In the genomic region with DNA sequence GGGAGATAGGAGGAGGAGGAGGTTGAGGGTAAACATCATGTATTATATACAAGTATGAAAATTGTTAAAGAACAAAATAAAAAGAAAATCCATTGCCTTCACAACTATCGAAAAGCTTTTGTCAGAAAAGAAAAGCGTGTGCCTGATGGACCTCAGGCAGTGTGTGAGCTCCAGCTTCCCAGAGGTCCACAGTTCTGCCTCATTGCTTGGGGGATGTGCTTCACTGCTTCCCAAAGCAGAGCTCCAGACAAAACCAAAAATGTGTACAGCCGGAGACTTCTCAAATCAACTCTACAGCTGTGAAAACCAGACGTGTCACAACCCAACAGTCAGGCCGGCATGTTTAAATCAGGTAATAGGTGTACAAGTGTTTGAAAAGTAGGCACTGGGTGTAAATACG, we compare ENCODE assay signal across 23 mouse cellular contexts. TPM values are rescaled to one million over a fixed set of nuclear protein-coding genes. Genes with fewer than 3 reads are reported as not detected.
DNase-seq lines count a peak whose midpoint lies in the region; ATAC-seq and TF ChIP-seq lines count a peak whose summit lies in the region.
"Had no signal": no experiment of that assay in that cellular context is flagged by ENCODE, and none has a peak within 500 bp of the region (broad histone marks: within the 10 kb centered on the region; RNA-seq: fewer than 3 reads in every experiment).

No protein-coding gene starts in this region.

- no peaks in the 10 kb centered on the region for H3K27me3 ChIP-seq in kidney, embryonic 14.5 days (ENCODE audit: control insufficient read depth, insufficient read depth, low read length)
- H3K27me3 ChIP-seq in kidney, embryonic 15.5 days: no peaks in the 10 kb centered on the region
- no peaks in the 10 kb centered on the region for H3K27me3 ChIP-seq in kidney, embryonic 16.5 days (ENCODE audit: insufficient read depth, low read length)
- no peaks in the 10 kb centered on the region for H3K27me3 ChIP-seq in kidney, postnatal 0 days (ENCODE audit: insufficient read depth, low read length)
- H3K27me3 ChIP-seq: CH12.LX had no signal

- H3K4me1 ChIP-seq in kidney, embryonic 14.5 days (ENCODE audit: control insufficient read depth, insufficient read depth, low read length): no peaks in the 10 kb centered on the region
- H3K4me1 ChIP-seq in kidney, embryonic 15.5 days: no peaks in the 10 kb centered on the region
- no peaks in the 10 kb centered on the region for H3K4me1 ChIP-seq in kidney, embryonic 16.5 days (ENCODE audit: insufficient read depth, low read length)
- H3K4me1 ChIP-seq in kidney, postnatal 0 days (replicated peaks; ENCODE audit: insufficient read depth, low read length): no peaks in the 10 kb centered on the region

- no peaks in the 10 kb centered on the region for H3K36me3 ChIP-seq in kidney, embryonic 14.5 days (ENCODE audit: control insufficient read depth, insufficient read depth, low read length)
- no peaks in the 10 kb centered on the region for H3K36me3 ChIP-seq in kidney, embryonic 15.5 days
- H3K36me3 ChIP-seq in kidney, embryonic 16.5 days (ENCODE audit: insufficient read depth, low read length): no peaks in the 10 kb centered on the region
- no peaks in the 10 kb centered on the region for H3K36me3 ChIP-seq in kidney, postnatal 0 days (ENCODE audit: insufficient read depth, low read length)
- H3K36me3 ChIP-seq: G1E had no signal

- no peak for DNase-seq in kidney, postnatal 14 days
- DNase-seq in kidney, adult 9 months: no peak
- no peak for DNase-seq in kidney, adult 8-10 months
- peak; percentile 30 for DNase-seq in kidney, postnatal 0 days (ENCODE audit: low spot score)
- DNase-seq in kidney, adult 11 months: no peak
- DNase-seq: adrenal gland, adult 2 months; adrenal gland, adult 8-10 months; adrenal gland, postnatal 10 days; adrenal gland, postnatal 14 days; adrenal gland, postnatal 25 days; adrenal gland, postnatal 36 days; B cell, adult 2 months; cerebellum, adult 11 months; cerebellum, adult 11-12 months had no signal

- H3K4me2 ChIP-seq in kidney, embryonic 14.5 days (replicated peaks; ENCODE audit: low read depth, low read length): no peak overlapping the region
- H3K4me2 ChIP-seq in kidney, embryonic 15.5 days: no peak overlapping the region
- H3K4me2 ChIP-seq in kidney, embryonic 16.5 days (replicated peaks; ENCODE audit: low read depth, low read length): no peak overlapping the region
- no peak overlapping the region for H3K4me2 ChIP-seq in kidney, postnatal 0 days (ENCODE audit: low read length)

- WGBS in kidney, embryonic 14.5 days: 51% methylated on average over 6 of the region's 6 CpGs
- WGBS in kidney, embryonic 15.5 days: 46% methylated on average over 6 of the region's 6 CpGs
- 45% methylated on average over 6 of the region's 6 CpGs for WGBS in kidney, embryonic 16.5 days
- WGBS in kidney, postnatal 0 days: 43% methylated on average over 6 of the region's 6 CpGs

- peak; percentile 86; the same call in 1 of the 2 replicates for ATAC-seq in kidney, embryonic 14.5 days (ENCODE audit: low FRiP score, low TSS enrichment)
- ATAC-seq in kidney, embryonic 15.5 days (replicated peaks; ENCODE audit: low FRiP score): peak; percentile 90
- peak; percentile 85 for ATAC-seq in kidney, embryonic 16.5 days (ENCODE audit: low FRiP score, low TSS enrichment)
- peak; percentile 52; the same call in 1 of the 2 replicates for ATAC-seq in kidney, postnatal 0 days (replicated peaks; ENCODE audit: low FRiP score, low read depth)
- ATAC-seq: activated CD4-positive, CD25-positive, alpha-beta regulatory T cell, adult 4 months; CD4-positive, CD25-positive, alpha-beta regulatory T cell, adult 4 months; Patski had no signal

- TF ChIP-seq CTCF in kidney, postnatal 0 days (IDR thresholded peaks at IDR 0.05; ENCODE audit: low read depth): no peak

- H3K9me3 ChIP-seq in kidney, embryonic 14.5 days (ENCODE audit: control insufficient read depth, low read length): no peaks in the 10 kb centered on the region
- H3K9me3 ChIP-seq in kidney, embryonic 15.5 days (replicated peaks): no peaks in the 10 kb centered on the region
- no peaks in the 10 kb centered on the region for H3K9me3 ChIP-seq in kidney, embryonic 16.5 days (ENCODE audit: low read length)
- no peaks in the 10 kb centered on the region for H3K9me3 ChIP-seq in kidney, postnatal 0 days (replicated peaks; ENCODE audit: low read length)
- H3K9me3 ChIP-seq: G1E had no signal

- no peak overlapping the region for H3K27ac ChIP-seq in kidney, embryonic 14.5 days (ENCODE audit: low read depth, low read length)
- no peak overlapping the region for H3K27ac ChIP-seq in kidney, embryonic 15.5 days
- no peak overlapping the region for H3K27ac ChIP-seq in kidney, embryonic 16.5 days (ENCODE audit: low read length)
- H3K27ac ChIP-seq in kidney, postnatal 0 days: no peak overlapping the region

- H3K4me3 ChIP-seq in kidney, embryonic 14.5 days (ENCODE audit: low read length): no peak overlapping the region
- H3K4me3 ChIP-seq in kidney, embryonic 15.5 days (replicated peaks): no peak overlapping the region
- no peak overlapping the region for H3K4me3 ChIP-seq in kidney, embryonic 16.5 days (ENCODE audit: low read length)
- no peak overlapping the region for H3K4me3 ChIP-seq in kidney, postnatal 0 days (replicated peaks; ENCODE audit: low read depth, low read length)

- H3K9ac ChIP-seq in kidney, embryonic 14.5 days (ENCODE audit: low read depth, low read length): no peak overlapping the region
- no peak overlapping the region for H3K9ac ChIP-seq in kidney, embryonic 15.5 days
- H3K9ac ChIP-seq in kidney, embryonic 16.5 days (replicated peaks; ENCODE audit: low read length): no peak overlapping the region
- H3K9ac ChIP-seq in kidney, postnatal 0 days (ENCODE audit: low read depth, low read length): no peak overlapping the region

RNA-seq across cellular contexts. Expression of a gene that starts 17.6 kb away (rescaled TPM):
- 59.7 and 61.8 TPM in 2 replicates for polyA plus RNA-seq in kidney, embryonic 14.5 days (2014; fragmentation: Nextera tagmentation; extraction: Ambion mirVana)
- polyA plus RNA-seq in kidney, embryonic 15.5 days (2015; fragmentation: Nextera tagmentation; extraction: Ambion mirVana): 56.6 and 58.3 TPM in 2 replicates
- 53.9 and 55.6 TPM in 2 replicates for polyA plus RNA-seq in kidney, embryonic 16.5 days (2015; fragmentation: Nextera tagmentation; extraction: Ambion mirVana)
- 61.5 and 65.7 TPM in 2 replicates for polyA plus RNA-seq in kidney, postnatal 0 days (2015; fragmentation: Nextera tagmentation; extraction: Ambion mirVana)

RNA-seq across cellular contexts. Expression of a gene that starts 38.7 kb away (rescaled TPM):
- polyA plus RNA-seq in kidney, embryonic 14.5 days (2014; fragmentation: Nextera tagmentation; extraction: Ambion mirVana): not detected in 2 replicates
- not detected in 2 replicates for polyA plus RNA-seq in kidney, embryonic 15.5 days (2015; fragmentation: Nextera tagmentation; extraction: Ambion mirVana)
- not detected in 2 replicates for polyA plus RNA-seq in kidney, embryonic 16.5 days (2015; fragmentation: Nextera tagmentation; extraction: Ambion mirVana)
- polyA plus RNA-seq in kidney, postnatal 0 days (2015; fragmentation: Nextera tagmentation; extraction: Ambion mirVana): not detected in 2 replicates
- polyA plus RNA-seq: activated CD4-positive, CD25-positive, alpha-beta regulatory T cell, adult 4 months; adrenal gland, adult 2 months; brain, embryonic 14.5 days; CD4-positive, CD25-positive, alpha-beta regulatory T cell, adult 4 months; G1E had no signal
